Mouse (Mus musculus): ENCODE results near the gene Olfr608. TPM values are rescaled to one million over a fixed set of nuclear protein-coding genes. Genes with fewer than 3 reads are reported as not detected.

Olfr608 gene
- polyA plus RNA-seq (2014; fragmentation: Illumina TruSeq; extraction: RNeasy Lipid Tissue Mini Kit (QIAGEN cat#74804); ENCODE audit: low read depth, low replicate concordance) = not detected

DNA sequence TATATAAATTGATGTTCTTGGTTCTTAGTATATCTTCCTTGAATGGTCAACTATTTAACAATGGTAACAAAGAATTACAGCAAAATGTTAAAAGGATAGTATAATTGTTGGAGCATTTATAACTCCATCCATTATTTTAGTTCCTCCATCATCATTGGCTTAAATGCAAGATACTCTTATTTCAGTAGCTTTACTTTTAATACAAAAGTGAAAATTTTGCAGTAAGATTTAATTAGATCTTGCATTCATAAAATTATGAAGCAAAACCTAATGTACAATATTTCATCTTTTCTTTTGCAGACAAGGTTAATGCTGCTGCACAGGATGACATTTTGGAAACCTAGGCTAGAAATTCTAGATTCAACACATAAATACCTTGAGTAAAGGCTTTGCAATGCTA lies at the start of gene Olfr608:
Olfr608 (plus strand) TSS at position 301 of the 400 bp plus-strand sequence.

DNA sequence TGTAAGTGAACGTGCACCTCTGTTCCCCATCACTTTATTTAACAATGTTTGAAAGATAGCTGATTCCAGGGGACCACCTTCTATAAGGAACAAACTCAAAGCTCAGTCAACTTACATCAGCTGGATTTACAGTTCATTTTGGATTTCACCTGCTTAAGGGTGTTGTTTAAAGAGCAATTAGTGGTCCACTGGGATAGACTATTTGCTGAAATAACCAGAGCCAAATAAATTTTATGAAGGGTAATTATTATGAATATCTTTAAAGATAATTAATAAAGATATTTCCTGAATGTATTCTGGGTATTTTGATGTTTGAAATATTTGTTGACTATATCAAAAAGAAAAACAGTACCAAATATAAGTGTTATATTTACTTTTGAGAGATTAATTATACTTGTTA lies 24.3 kb upstream of the Olfr608 start, which contains the start of gene Olfr605:
Olfr605 (minus strand) TSS at position 101 of the 400 bp plus-strand sequence.

DNA sequence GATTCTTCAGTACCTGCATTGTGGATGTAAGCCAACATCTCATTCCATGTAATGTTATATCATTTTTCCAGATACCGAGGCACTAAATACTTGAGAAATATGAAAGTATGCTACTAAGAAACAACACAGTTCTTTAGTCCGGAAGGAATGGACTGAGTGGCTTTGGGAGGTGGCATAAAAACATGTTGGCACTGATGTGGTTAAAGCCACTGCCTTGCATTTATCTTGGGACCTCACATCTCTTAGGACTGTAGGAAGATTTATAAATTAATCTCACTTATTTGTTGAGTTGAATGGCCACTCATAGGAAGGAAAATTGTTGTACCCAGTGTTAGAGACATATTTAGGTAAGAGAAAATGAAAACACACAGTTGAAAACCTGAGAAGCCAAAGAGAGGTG lies 20.9 kb upstream of the Olfr608 start, which contains the start of gene Olfr606:
Olfr606 (plus strand) TSS at position 301 of the 400 bp plus-strand sequence.

DNA sequence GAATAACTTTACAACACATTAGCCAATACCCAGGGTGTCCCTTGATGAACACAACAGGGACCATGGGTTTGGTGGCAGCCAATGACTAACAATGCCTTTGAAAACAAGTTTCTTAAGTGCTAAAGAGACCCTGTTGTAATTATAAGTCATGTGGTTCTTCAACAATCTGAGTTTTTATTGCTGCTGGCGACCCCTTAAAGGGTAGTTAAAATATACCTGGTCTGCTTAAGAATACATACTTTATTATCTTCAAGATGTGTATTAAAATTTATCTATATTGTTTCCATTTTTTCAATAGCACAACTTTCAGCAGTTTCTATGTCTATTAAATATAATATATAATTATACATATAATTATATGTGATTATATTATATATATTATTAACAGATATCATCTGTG lies 28.3 kb downstream of the Olfr608 start, which contains the start of gene Olfr609:
Olfr609 (minus strand) TSS at position 101 of the 400 bp plus-strand sequence.

DNA sequence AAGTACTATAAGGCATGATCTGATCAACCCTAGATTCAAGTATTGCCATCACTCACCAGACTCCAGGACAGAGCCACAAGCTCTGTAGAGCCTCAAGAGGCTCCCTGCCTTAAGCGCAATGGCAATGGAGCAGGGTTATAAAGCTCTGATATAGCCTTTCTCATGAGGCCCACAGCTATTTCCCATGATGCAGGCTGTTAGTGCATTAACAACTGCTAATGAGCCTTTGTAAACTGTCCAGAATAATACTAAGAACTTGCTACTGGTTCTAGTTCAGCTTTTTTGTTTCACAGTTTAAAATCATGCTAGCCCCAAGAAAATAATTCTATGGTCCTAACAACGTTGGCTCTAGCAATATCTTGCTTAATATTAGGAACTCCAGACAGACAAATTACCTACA lies 42.3 kb downstream of the Olfr608 start, which contains the start of gene Olfr610:
Olfr610 (minus strand) TSS at position 101 of the 400 bp plus-strand sequence.

DNA sequence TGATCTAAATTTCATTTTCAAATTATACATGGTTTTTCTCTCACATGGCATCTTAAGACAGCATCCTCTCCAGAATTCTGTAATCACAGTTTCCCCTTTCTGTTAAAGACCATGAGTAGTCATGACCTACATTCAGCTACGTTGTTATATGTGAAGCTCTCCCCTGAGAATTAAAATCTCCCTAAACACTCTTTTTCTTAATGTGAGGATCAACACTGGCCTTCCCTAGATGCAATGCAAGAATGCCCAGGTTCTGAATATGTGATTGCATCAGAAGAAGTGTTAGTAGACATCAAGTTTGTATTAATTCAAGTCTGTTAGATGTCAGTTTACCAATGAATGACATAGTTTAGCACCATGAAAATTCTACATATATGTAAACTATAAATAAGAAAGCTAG lies 51.1 kb downstream of the Olfr608 start, which contains the start of gene Olfr611:
Olfr611 (minus strand) TSS at position 101 of the 400 bp plus-strand sequence.

Other genes starting within 250 kb of the Olfr608 start
- gene Usp17ld, start 217.4 kb upstream of the Olfr608 start, polyA plus RNA-seq (2014; fragmentation: Illumina TruSeq; extraction: RNeasy Lipid Tissue Mini Kit (QIAGEN cat#74804); ENCODE audit: low read depth, low replicate concordance) = not detected
- gene Olfr596, start 164.2 kb upstream of the Olfr608 start, polyA plus RNA-seq (2014; fragmentation: Illumina TruSeq; extraction: RNeasy Lipid Tissue Mini Kit (QIAGEN cat#74804); ENCODE audit: low read depth, low replicate concordance) = not detected
- not detected for gene Olfr597, start 153.6 kb upstream of the Olfr608 start, polyA plus RNA-seq (2014; fragmentation: Illumina TruSeq; extraction: RNeasy Lipid Tissue Mini Kit (QIAGEN cat#74804); ENCODE audit: low read depth, low replicate concordance)
- not detected for gene Olfr598, start 146.3 kb upstream of the Olfr608 start, polyA plus RNA-seq (2014; fragmentation: Illumina TruSeq; extraction: RNeasy Lipid Tissue Mini Kit (QIAGEN cat#74804); ENCODE audit: low read depth, low replicate concordance)
- gene Olfr599, start 134.0 kb upstream of the Olfr608 start, polyA plus RNA-seq (2014; fragmentation: Illumina TruSeq; extraction: RNeasy Lipid Tissue Mini Kit (QIAGEN cat#74804); ENCODE audit: low read depth, low replicate concordance) = not detected
- gene Olfr600, start 120.2 kb upstream of the Olfr608 start, polyA plus RNA-seq (2014; fragmentation: Illumina TruSeq; extraction: RNeasy Lipid Tissue Mini Kit (QIAGEN cat#74804); ENCODE audit: low read depth, low replicate concordance) = not detected
- gene Olfr601, start 107.2 kb upstream of the Olfr608 start, polyA plus RNA-seq (2014; fragmentation: Illumina TruSeq; extraction: RNeasy Lipid Tissue Mini Kit (QIAGEN cat#74804); ENCODE audit: low read depth, low replicate concordance) = not detected
- gene Olfr603, start 83.7 kb upstream of the Olfr608 start, polyA plus RNA-seq (2014; fragmentation: Illumina TruSeq; extraction: RNeasy Lipid Tissue Mini Kit (QIAGEN cat#74804); ENCODE audit: low read depth, low replicate concordance) = not detected
- gene Usp17lc, start 54.8 kb upstream of the Olfr608 start, polyA plus RNA-seq (2014; fragmentation: Illumina TruSeq; extraction: RNeasy Lipid Tissue Mini Kit (QIAGEN cat#74804); ENCODE audit: low read depth, low replicate concordance) = not detected
- not detected for gene Olfr605, start 24.4 kb upstream of the Olfr608 start, polyA plus RNA-seq (2014; fragmentation: Illumina TruSeq; extraction: RNeasy Lipid Tissue Mini Kit (QIAGEN cat#74804); ENCODE audit: low read depth, low replicate concordance)
- not detected for gene Olfr606, start 20.8 kb upstream of the Olfr608 start, polyA plus RNA-seq (2014; fragmentation: Illumina TruSeq; extraction: RNeasy Lipid Tissue Mini Kit (QIAGEN cat#74804); ENCODE audit: low read depth, low replicate concordance)
- not detected for gene Olfr607, start 5.7 kb upstream of the Olfr608 start, polyA plus RNA-seq (2014; fragmentation: Illumina TruSeq; extraction: RNeasy Lipid Tissue Mini Kit (QIAGEN cat#74804); ENCODE audit: low read depth, low replicate concordance)
- not detected for gene Olfr609, start 28.2 kb downstream of the Olfr608 start, polyA plus RNA-seq (2014; fragmentation: Illumina TruSeq; extraction: RNeasy Lipid Tissue Mini Kit (QIAGEN cat#74804); ENCODE audit: low read depth, low replicate concordance)
- gene Olfr610, start 42.2 kb downstream of the Olfr608 start, polyA plus RNA-seq (2014; fragmentation: Illumina TruSeq; extraction: RNeasy Lipid Tissue Mini Kit (QIAGEN cat#74804); ENCODE audit: low read depth, low replicate concordance) = not detected
- gene Olfr611, start 51.0 kb downstream of the Olfr608 start, polyA plus RNA-seq (2014; fragmentation: Illumina TruSeq; extraction: RNeasy Lipid Tissue Mini Kit (QIAGEN cat#74804); ENCODE audit: low read depth, low replicate concordance) = not detected
- not detected for gene Olfr612, start 72.8 kb downstream of the Olfr608 start, polyA plus RNA-seq (2014; fragmentation: Illumina TruSeq; extraction: RNeasy Lipid Tissue Mini Kit (QIAGEN cat#74804); ENCODE audit: low read depth, low replicate concordance)
- not detected for gene Olfr613, start 78.2 kb downstream of the Olfr608 start, polyA plus RNA-seq (2014; fragmentation: Illumina TruSeq; extraction: RNeasy Lipid Tissue Mini Kit (QIAGEN cat#74804); ENCODE audit: low read depth, low replicate concordance)
- gene Olfr615, start 86.2 kb downstream of the Olfr608 start, polyA plus RNA-seq (2014; fragmentation: Illumina TruSeq; extraction: RNeasy Lipid Tissue Mini Kit (QIAGEN cat#74804); ENCODE audit: low read depth, low replicate concordance) = not detected
- not detected for gene Olfr616, start 99.3 kb downstream of the Olfr608 start, polyA plus RNA-seq (2014; fragmentation: Illumina TruSeq; extraction: RNeasy Lipid Tissue Mini Kit (QIAGEN cat#74804); ENCODE audit: low read depth, low replicate concordance)
- gene Olfr617, start 103.2 kb downstream of the Olfr608 start, polyA plus RNA-seq (2014; fragmentation: Illumina TruSeq; extraction: RNeasy Lipid Tissue Mini Kit (QIAGEN cat#74804); ENCODE audit: low read depth, low replicate concordance) = not detected
- not detected for gene Olfr618, start 120.2 kb downstream of the Olfr608 start, polyA plus RNA-seq (2014; fragmentation: Illumina TruSeq; extraction: RNeasy Lipid Tissue Mini Kit (QIAGEN cat#74804); ENCODE audit: low read depth, low replicate concordance)
- gene Olfr619, start 130.7 kb downstream of the Olfr608 start, polyA plus RNA-seq (2014; fragmentation: Illumina TruSeq; extraction: RNeasy Lipid Tissue Mini Kit (QIAGEN cat#74804); ENCODE audit: low read depth, low replicate concordance) = not detected
- not detected for gene Olfr620, start 142.7 kb downstream of the Olfr608 start, polyA plus RNA-seq (2014; fragmentation: Illumina TruSeq; extraction: RNeasy Lipid Tissue Mini Kit (QIAGEN cat#74804); ENCODE audit: low read depth, low replicate concordance)
- gene Olfr622, start 172.8 kb downstream of the Olfr608 start, polyA plus RNA-seq (2014; fragmentation: Illumina TruSeq; extraction: RNeasy Lipid Tissue Mini Kit (QIAGEN cat#74804); ENCODE audit: low read depth, low replicate concordance) = not detected
- gene Olfr623, start 193.8 kb downstream of the Olfr608 start, polyA plus RNA-seq (2014; fragmentation: Illumina TruSeq; extraction: RNeasy Lipid Tissue Mini Kit (QIAGEN cat#74804); ENCODE audit: low read depth, low replicate concordance) = not detected
- gene Olfr624, start 201.3 kb downstream of the Olfr608 start, polyA plus RNA-seq (2014; fragmentation: Illumina TruSeq; extraction: RNeasy Lipid Tissue Mini Kit (QIAGEN cat#74804); ENCODE audit: low read depth, low replicate concordance) = 0.11 TPM
- gene Olfr625-ps1, start 212.8 kb downstream of the Olfr608 start, polyA plus RNA-seq (2014; fragmentation: Illumina TruSeq; extraction: RNeasy Lipid Tissue Mini Kit (QIAGEN cat#74804); ENCODE audit: low read depth, low replicate concordance) = not detected
- not detected for gene Olfr243, start 244.8 kb downstream of the Olfr608 start, polyA plus RNA-seq (2014; fragmentation: Illumina TruSeq; extraction: RNeasy Lipid Tissue Mini Kit (QIAGEN cat#74804); ENCODE audit: low read depth, low replicate concordance)

All from adipose tissue, adult 10 weeks (tissue).